Mouse (Mus musculus) forebrain, embryonic 15.5 days (tissue): ENCODE measurements around the gene Kcnn3. TPM values are rescaled to one million over a fixed set of nuclear protein-coding genes. Genes with fewer than 3 reads are reported as not detected.
A peak's percentile ranks its signal among the peaks of the same experiment; 100 is the strongest.

Source experiments
- ATAC-seq: fragments of 200-750 bp; cut with Nextera tagmentation; replicated peaks from 2 replicates; pipeline ENCODE4 v1.8.0; 2017; ENCODE audit warnings: mild to moderate bottlenecking, moderate TSS enrichment, moderate library complexity
- H3K27ac ChIP-seq: fragments of 300-500 bp; sonication (generic); replicated peaks from 2 replicates; pipeline ENCODE4 v1.5.1; 2015; ENCODE audit warnings: mild to moderate bottlenecking, inconsistent platforms
- H3K27me3 ChIP-seq: fragments of 300-500 bp; sonication (generic); 2 replicates; pipeline ENCODE4 v1.6.1; 2015; ENCODE audit warnings: inconsistent platforms
- H3K36me3 ChIP-seq: fragments of 300-500 bp; sonication (generic); 2 replicates; pipeline ENCODE4 v1.6.1; 2015; ENCODE audit warnings: mild to moderate bottlenecking, inconsistent platforms
- H3K4me1 ChIP-seq: fragments of 300-500 bp; sonication (generic); 2 replicates; pipeline ENCODE4 v1.6.1; 2015; ENCODE audit warnings: inconsistent platforms
- H3K4me2 ChIP-seq: fragments of 300-500 bp; sonication (generic); replicated peaks from 2 replicates; pipeline ENCODE4 v1.6.1; 2015; ENCODE audit warnings: mild to moderate bottlenecking, inconsistent platforms
- H3K4me3 ChIP-seq: fragments of 300-500 bp; sonication (generic); 2 replicates; pipeline ENCODE4 v1.5.1; 2015; ENCODE audit warnings: mild to moderate bottlenecking, inconsistent platforms
- H3K9ac ChIP-seq: fragments of 300-500 bp; sonication (generic); replicated peaks from 2 replicates; pipeline ENCODE4 v1.6.1; 2015; ENCODE audit warnings: mild to moderate bottlenecking, inconsistent platforms
- H3K9me3 ChIP-seq: fragments of 300-500 bp; sonication (generic); 2 replicates; pipeline ENCODE4 v1.6.1; 2016; ENCODE audit warnings: inconsistent platforms
- WGBS: fragments of 180-500 bp; shearing (Covaris S2); methylation state at CpG from one replicate; pipeline ENCODE4 v1.1.7; 2015; ENCODE audit warnings: mixed read lengths; 5-methylcytosine and 5-hydroxymethylcytosine counted together
- polyA plus RNA-seq: library from polyadenylated mRNA; unstranded; fragments of >200 nt; fragmentation: Nextera tagmentation; extraction: Ambion mirVana; gene quantifications from 2 replicates; pipeline ENCODE4 v1.2.1, GENCODE M21; 2015

The Kcnn3 gene
- polyA plus RNA-seq, 1 experiment from 2014 or later = 9.0 TPM

GRCm38 (mm10) chr3:89657092-89657491 is 137.1 kb downstream of the Kcnn3 start:
- peaks cover 58% of the 10 kb centered on the region for H3K4me1 ChIP-seq
- no peak overlapping the region for H3K9ac ChIP-seq
- no peak for ATAC-seq
- no peaks in the 10 kb centered on the region for H3K36me3 ChIP-seq
- WGBS = 94% methylated on average over 5 of the region's 5 CpGs
- H3K27ac ChIP-seq = no peak overlapping the region
- H3K4me3 ChIP-seq = no peak overlapping the region
- no peak overlapping the region for H3K4me2 ChIP-seq
- no peaks in the 10 kb centered on the region for H3K27me3 ChIP-seq
- no peaks in the 10 kb centered on the region for H3K9me3 ChIP-seq

- ATAC-seq = no peak
- Histone ChIP-seq H3K36me3 (no peaks in the 10 kb centered on the region), H3K4me3 (no peak overlapping the region), H3K9ac (no peak overlapping the region), H3K9me3 (no peaks in the 10 kb centered on the region), H3K27me3 (no peaks in the 10 kb centered on the region), H3K4me1 (peaks cover 46% of the 10 kb centered on the region), H3K4me2 (no peak overlapping the region), H3K27ac (peak overlapping the region; percentile 91)
Observed at GRCm38 (mm10) chr3:89658457-89658856, 138.5 kb downstream of the Kcnn3 start.

- H3K9me3 ChIP-seq = no peaks in the 10 kb centered on the region
- no peak overlapping the region for H3K9ac ChIP-seq
- peaks cover 38% of the 10 kb centered on the region for H3K4me1 ChIP-seq
- H3K27me3 ChIP-seq = no peaks in the 10 kb centered on the region
- peak overlapping the region; percentile 91 for H3K27ac ChIP-seq
- no peak overlapping the region for H3K4me3 ChIP-seq
- WGBS = 38% methylated on average over 11 of the region's 11 CpGs
- no peak overlapping the region for H3K4me2 ChIP-seq
- no peaks in the 10 kb centered on the region for H3K36me3 ChIP-seq
- peak; percentile 83 for ATAC-seq
Observed at GRCm38 (mm10) chr3:89659938-89660620, 140.1 kb downstream of the Kcnn3 start.

- H3K9ac ChIP-seq = no peak overlapping the region
- no peak for ATAC-seq
- no peak overlapping the region for H3K4me3 ChIP-seq
- no peaks in the 10 kb centered on the region for H3K27me3 ChIP-seq
- 63% methylated on average over 12 of the region's 12 CpGs for WGBS
- no peak overlapping the region for H3K27ac ChIP-seq
- H3K4me1 ChIP-seq = peaks cover 24% of the 10 kb centered on the region
- H3K9me3 ChIP-seq = no peaks in the 10 kb centered on the region
- no peaks in the 10 kb centered on the region for H3K36me3 ChIP-seq
- H3K4me2 ChIP-seq = no peak overlapping the region
Observed at GRCm38 (mm10) chr3:89664808-89665207, 144.8 kb downstream of the Kcnn3 start.

DNA sequence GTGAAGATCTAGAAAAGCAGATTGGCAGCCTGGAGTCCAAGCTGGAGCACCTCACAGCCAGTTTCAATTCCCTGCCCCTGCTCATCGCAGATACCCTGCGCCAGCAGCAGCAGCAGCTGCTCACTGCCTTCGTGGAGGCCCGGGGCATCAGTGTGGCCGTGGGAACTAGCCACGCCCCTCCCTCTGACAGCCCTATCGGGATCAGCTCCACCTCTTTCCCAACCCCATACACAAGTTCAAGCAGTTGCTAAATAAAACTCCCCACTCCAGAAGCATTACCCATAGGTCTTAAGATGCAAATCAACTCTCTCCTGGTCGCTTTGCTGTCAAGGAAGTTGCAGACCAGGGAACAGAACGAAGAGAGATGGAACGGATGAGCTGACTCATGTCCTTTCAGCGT is 147.2 kb downstream of the Kcnn3 start:
- Histone ChIP-seq H3K9me3 (no peaks in the 10 kb centered on the region), H3K4me1 (peaks cover 8% of the 10 kb centered on the region), H3K27me3 (no peaks in the 10 kb centered on the region), H3K4me2 (no peak overlapping the region), H3K9ac (no peak overlapping the region), H3K4me3 (no peak overlapping the region), H3K27ac (no peak overlapping the region), H3K36me3 (no peaks in the 10 kb centered on the region)
- no peak for ATAC-seq
- WGBS = 47% methylated on average over 11 of the region's 11 CpGs

DNA sequence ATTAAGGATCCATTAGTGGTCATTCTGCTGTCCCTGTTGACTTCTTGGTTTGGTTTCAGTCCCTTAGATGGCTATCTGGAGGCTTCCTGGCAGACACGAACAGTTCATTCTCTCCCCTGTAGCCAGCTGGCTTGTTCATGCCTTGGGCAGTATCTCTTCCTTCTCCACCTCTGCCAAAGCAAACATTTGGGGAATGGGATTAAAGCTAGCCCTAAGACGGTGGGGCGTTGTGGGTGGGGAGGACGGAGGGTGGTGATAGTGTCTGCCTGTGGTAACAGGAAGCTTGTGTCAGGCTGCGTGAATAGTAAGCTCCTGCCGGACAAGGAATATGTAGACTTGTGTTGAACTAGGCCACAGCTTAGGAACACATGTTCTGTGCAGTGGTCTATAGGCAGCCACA is 151.4 kb downstream of the Kcnn3 start:
- 88% methylated on average over 6 of the region's 6 CpGs for WGBS
- no peaks in the 10 kb centered on the region for H3K36me3 ChIP-seq
- H3K4me3 ChIP-seq = no peak overlapping the region
- H3K4me1 ChIP-seq = peaks cover 7% of the 10 kb centered on the region
- no peaks in the 10 kb centered on the region for H3K27me3 ChIP-seq
- no peak for ATAC-seq
- H3K9me3 ChIP-seq = no peaks in the 10 kb centered on the region
- no peak overlapping the region for H3K4me2 ChIP-seq
- no peak overlapping the region for H3K27ac ChIP-seq
- H3K9ac ChIP-seq = no peak overlapping the region

DNA sequence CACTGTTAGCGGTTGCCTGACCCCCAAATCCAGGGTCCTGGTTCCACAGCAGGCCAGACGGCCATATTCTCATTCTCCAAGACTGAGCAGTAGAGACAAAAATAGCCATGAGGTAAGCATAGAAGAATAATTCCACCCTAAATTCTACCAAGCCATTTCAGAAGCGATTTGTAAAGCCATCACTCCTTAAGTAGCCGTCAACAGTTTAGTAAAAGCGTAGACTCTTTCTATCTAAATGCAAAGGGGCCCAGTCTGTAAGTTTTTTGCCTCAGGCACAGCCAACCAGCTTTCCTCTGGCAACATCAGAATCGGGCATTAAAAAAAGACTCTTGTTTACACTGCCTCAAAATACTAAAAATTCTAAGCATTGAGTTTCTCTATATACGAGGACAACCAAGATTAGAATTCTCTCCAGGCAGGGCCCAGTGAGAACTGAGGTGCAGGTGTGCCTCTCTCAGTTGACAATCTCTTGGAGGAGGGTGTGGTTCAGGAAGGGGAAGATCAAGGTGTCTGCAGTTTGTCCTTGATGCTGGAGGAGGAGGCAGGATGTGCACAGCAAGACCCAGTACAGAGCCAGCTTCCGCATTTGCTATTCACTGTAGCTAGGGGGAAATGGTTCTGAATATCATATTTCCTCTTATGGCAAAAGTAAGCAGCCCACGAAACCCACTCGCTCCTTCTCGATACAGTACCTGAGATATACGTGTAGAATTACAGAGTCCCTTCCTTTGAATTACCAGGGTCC is 152.8 kb downstream of the Kcnn3 start:
- Histone ChIP-seq H3K4me2 (no peak overlapping the region), H3K4me3 (no peak overlapping the region), H3K36me3 (no peaks in the 10 kb centered on the region), H3K9me3 (no peaks in the 10 kb centered on the region), H3K27me3 (no peaks in the 10 kb centered on the region), H3K9ac (no peak overlapping the region), H3K4me1 (peaks cover 11% of the 10 kb centered on the region), H3K27ac (no peak overlapping the region)
- ATAC-seq = no peak
- 74% methylated on average over 12 of the region's 12 CpGs for WGBS

GRCm38 (mm10) chr3:89677617-89678016 is 157.7 kb downstream of the Kcnn3 start:
- Histone ChIP-seq H3K4me3 (no peak overlapping the region), H3K9me3 (no peaks in the 10 kb centered on the region), H3K4me2 (no peak overlapping the region), H3K4me1 (peaks cover 10% of the 10 kb centered on the region), H3K27ac (peak overlapping the region; percentile 12; the same call in 1 of the 2 replicates), H3K9ac (no peak overlapping the region), H3K36me3 (no peaks in the 10 kb centered on the region), H3K27me3 (no peaks in the 10 kb centered on the region)
- 17% methylated on average over 5 of the region's 5 CpGs for WGBS
- ATAC-seq = peak; percentile 75

DNA sequence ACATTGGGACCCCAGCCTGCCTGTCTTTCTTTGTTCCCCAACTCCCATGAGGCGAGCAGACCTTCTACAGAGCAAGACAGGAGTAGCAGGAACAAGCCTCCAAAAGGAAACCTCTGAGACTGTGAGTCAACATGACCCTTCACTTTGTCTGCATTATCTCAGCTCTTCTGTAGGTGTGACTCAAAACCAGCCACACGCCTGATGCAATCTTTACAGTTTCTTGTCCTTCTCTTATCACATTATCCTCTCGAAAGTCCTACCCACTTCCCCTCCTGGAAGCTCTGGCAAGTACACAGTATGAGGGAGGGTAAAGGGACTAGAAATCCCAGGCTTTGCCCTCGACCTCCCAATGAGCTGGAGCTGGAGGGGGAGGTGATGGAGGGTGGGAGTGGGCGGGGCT is 166.1 kb downstream of the Kcnn3 start:
- no peaks in the 10 kb centered on the region for H3K36me3 ChIP-seq
- H3K9ac ChIP-seq = no peak overlapping the region
- H3K27ac ChIP-seq = no peak overlapping the region
- no peak overlapping the region for H3K4me3 ChIP-seq
- H3K9me3 ChIP-seq = no peaks in the 10 kb centered on the region
- no peak overlapping the region for H3K4me2 ChIP-seq
- no peak for ATAC-seq
- peaks cover 20% of the 10 kb centered on the region for H3K4me1 ChIP-seq
- H3K27me3 ChIP-seq = no peaks in the 10 kb centered on the region
- 66% methylated on average over 5 of the region's 5 CpGs for WGBS

- Histone ChIP-seq H3K27me3 (no peaks in the 10 kb centered on the region), H3K4me1 (peaks cover 20% of the 10 kb centered on the region), H3K4me3 (peak overlapping the region; percentile 61), H3K27ac (peak overlapping the region; percentile 98), H3K36me3 (no peaks in the 10 kb centered on the region), H3K4me2 (peak overlapping the region; percentile 82), H3K9ac (peak overlapping the region; percentile 93), H3K9me3 (no peaks in the 10 kb centered on the region)
- WGBS = 2% methylated on average over 25 of the region's 25 CpGs
- ATAC-seq = peak; percentile 95
Observed at GRCm38 (mm10) chr3:89688694-89689581, 169.0 kb downstream of the Kcnn3 start.

DNA sequence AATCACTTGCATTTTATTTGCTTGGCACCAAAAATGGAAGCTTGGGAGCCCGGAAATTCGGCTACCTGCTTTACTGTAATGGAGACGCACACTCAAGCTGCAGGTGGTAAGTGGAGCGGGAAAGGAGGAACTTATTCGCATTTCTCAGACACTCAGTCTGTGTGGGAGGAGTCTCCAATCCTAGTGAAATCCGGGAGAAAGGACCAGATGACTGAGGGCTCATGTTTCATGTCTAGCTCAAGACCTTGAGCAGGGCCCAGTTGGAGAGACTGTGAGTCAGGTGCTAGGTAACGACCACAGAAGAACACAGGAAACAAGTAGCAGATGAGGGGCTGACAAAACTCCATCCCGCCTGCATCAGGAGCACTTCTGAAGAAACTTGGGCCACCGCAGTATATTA is 171.8 kb downstream of the Kcnn3 start:
- 82% methylated on average over 9 of the region's 9 CpGs for WGBS
- H3K9ac ChIP-seq = no peak overlapping the region
- ATAC-seq = no peak

More for the DNA sequence above, 171.8 kb downstream of the Kcnn3 start:
- Histone ChIP-seq H3K27me3 (no peaks in the 10 kb centered on the region), H3K4me3 (no peak overlapping the region), H3K36me3 (no peaks in the 10 kb centered on the region), H3K4me1 (peaks cover 27% of the 10 kb centered on the region), H3K9me3 (no peaks in the 10 kb centered on the region), H3K4me2 (no peak overlapping the region), H3K27ac (no peak overlapping the region)
